Mouse (Mus musculus) forebrain, embryonic 13.5 days (tissue): ENCODE results near the gene En1. TPM values are rescaled to one million over a fixed set of nuclear protein-coding genes. Genes with fewer than 3 reads are reported as not detected.

ENCODE experiments used
- ATAC-seq: fragments of 200-750 bp; cut with Nextera tagmentation; 2 replicates; pipeline ENCODE4 v1.8.0; 2017
- H3K27ac ChIP-seq: fragments of 300-500 bp; sonication (generic); 2 replicates; pipeline ENCODE4 v1.5.1; 2015; ENCODE audit warnings: inconsistent platforms, mild to moderate bottlenecking, moderate library complexity
- H3K27me3 ChIP-seq: fragments of 300-500 bp; sonication (generic); 2 replicates; pipeline ENCODE4 v1.6.1; 2015; ENCODE audit warnings: mild to moderate bottlenecking, inconsistent platforms
- H3K36me3 ChIP-seq: fragments of 300-500 bp; sonication (generic); 2 replicates; pipeline ENCODE4 v1.6.1; 2015; ENCODE audit warnings: mild to moderate bottlenecking, inconsistent platforms; ENCODE audit not compliant: poor library complexity, severe bottlenecking
- H3K4me1 ChIP-seq: fragments of 300-500 bp; sonication (generic); 2 replicates; pipeline ENCODE4 v1.6.1; 2015; ENCODE audit warnings: inconsistent platforms
- H3K4me2 ChIP-seq: fragments of 300-500 bp; sonication (generic); 2 replicates; pipeline ENCODE4 v1.6.1; 2015; ENCODE audit warnings: inconsistent platforms, mild to moderate bottlenecking, moderate library complexity
- H3K4me3 ChIP-seq: fragments of 300-500 bp; sonication (generic); 2 replicates; pipeline ENCODE4 v1.5.1; 2015; ENCODE audit warnings: mild to moderate bottlenecking, inconsistent platforms
- H3K9ac ChIP-seq: fragments of 300-500 bp; sonication (generic); 2 replicates; pipeline ENCODE4 v1.6.1; 2015; ENCODE audit warnings: mild to moderate bottlenecking, inconsistent platforms
- H3K9me3 ChIP-seq: fragments of 300-500 bp; sonication (generic); replicated peaks from 2 replicates; pipeline ENCODE4 v1.6.1; 2016; ENCODE audit warnings: inconsistent platforms
- WGBS: fragments of 180-500 bp; shearing (Covaris S2); methylation state at CpG from one replicate; pipeline ENCODE4 v1.1.7; 2015; 5-methylcytosine and 5-hydroxymethylcytosine counted together
- polyA plus RNA-seq: library from polyadenylated mRNA; unstranded; fragments of >200 nt; fragmentation: Nextera tagmentation; extraction: Ambion mirVana; gene quantifications from 2 replicates; pipeline ENCODE4 v1.2.1, GENCODE M21; 2015

Gene En1
- polyA plus RNA-seq: 0.13 TPM in 1 of 2 replicates, not detected in the other

DNA sequence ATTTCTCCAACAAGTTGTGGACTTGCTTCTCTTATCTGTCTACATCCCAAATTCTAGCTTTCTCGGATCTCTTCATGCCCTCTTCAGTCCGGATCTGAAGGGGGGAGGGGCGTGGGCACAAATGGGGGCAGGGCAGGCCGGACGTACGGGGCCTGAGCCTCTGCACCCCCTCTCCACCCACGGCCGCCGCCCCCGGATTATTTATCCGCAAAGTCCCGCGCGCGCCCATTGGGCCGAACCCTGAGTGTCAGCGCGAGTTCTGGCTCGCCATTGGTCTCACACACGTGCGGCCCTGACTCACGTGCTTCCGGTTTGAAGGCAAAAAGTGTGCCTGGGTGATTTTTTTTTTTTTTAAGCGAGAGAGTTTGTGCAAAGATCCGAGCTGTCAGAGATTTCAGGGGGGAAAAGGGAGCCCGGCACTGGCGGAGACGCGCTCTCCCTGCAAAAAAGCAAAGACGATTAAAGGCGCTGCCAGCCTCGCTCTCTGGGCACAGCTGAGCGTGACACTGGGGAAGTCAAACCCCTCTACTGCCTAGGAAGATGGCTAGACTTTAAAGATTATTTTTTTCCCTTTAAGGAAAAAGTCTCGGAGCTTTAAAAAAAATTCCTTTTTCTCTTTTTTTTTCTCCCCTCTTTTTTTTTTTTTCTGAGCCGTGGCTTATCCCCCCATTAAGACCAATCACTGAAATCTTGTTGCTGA, at the start of gene En1:
TSS of gene En1 (plus strand) at position 388 of the 700 bp plus-strand sequence.
- Histone ChIP-seq H3K4me2 (peak within 1 kb of the TSS; percentile 72), H3K4me1 (peaks cover 24% of the 10 kb centered on the region), H3K36me3 (no peaks in the 10 kb centered on the region), H3K4me3 (peak within 1 kb of the TSS; percentile 39), H3K9me3 (no peaks in the 10 kb centered on the region), H3K27me3 (peaks cover 96% of the 10 kb centered on the region), H3K27ac (no peak within 1 kb of the TSS), H3K9ac (peak within 1 kb of the TSS; percentile 61)
- peak; percentile 25; the same call in 1 of the 2 replicates for ATAC-seq
- under 1% methylated on average over 35 of the region's 35 CpGs for WGBS

DNA sequence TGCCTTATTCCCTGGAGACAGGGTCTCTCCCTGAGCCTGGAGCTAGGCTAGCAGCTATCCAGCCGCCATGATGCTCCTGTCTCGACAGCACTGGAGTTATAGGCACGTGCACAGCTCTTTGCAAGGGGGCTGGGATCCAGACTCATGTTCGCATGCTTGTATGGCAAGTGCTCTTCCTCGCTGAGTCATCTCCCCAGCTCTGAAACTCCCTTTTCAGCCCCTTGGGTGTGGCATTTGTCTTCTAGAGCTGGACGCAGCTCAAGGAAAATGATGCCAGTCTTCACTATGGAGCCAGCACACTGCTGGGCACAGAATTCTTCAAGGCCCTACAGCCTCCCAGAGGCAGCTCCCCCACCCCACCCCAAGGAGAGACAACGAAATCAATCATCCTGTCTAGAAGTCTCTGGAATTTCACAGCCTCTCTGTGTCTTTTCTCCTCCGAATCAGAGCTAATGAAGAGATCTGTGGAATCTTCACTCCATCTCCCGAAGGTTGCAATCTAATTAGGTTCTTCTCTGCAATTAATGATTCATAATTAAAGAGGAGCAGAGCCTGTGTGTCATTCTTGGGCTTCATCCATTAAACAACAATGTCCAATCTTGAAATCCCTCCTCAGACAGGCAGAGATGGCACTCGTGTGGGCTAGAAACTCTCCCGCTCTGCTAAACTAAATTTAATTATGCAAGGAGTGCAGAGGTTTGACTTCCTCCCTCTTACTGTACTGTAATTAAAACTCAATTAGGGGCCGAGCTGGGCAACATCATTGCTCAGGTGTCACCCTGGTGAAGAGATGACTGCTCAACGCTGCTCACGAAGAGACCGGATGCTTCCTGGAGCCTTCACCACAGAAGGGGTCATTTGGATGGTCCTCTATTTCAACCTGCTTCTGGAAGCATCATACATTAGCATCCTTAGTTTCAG, 45.0 kb upstream of the En1 start:
- Histone ChIP-seq H3K36me3 (no peaks in the 10 kb centered on the region), H3K9me3 (no peaks in the 10 kb centered on the region), H3K4me1 (no peaks in the 10 kb centered on the region), H3K27me3 (no peaks in the 10 kb centered on the region), H3K4me3 (no peak overlapping the region), H3K4me2 (no peak overlapping the region), H3K9ac (no peak overlapping the region), H3K27ac (no peak overlapping the region)
- ATAC-seq: no peak
- WGBS: 76% methylated on average over 15 of the region's 15 CpGs

DNA sequence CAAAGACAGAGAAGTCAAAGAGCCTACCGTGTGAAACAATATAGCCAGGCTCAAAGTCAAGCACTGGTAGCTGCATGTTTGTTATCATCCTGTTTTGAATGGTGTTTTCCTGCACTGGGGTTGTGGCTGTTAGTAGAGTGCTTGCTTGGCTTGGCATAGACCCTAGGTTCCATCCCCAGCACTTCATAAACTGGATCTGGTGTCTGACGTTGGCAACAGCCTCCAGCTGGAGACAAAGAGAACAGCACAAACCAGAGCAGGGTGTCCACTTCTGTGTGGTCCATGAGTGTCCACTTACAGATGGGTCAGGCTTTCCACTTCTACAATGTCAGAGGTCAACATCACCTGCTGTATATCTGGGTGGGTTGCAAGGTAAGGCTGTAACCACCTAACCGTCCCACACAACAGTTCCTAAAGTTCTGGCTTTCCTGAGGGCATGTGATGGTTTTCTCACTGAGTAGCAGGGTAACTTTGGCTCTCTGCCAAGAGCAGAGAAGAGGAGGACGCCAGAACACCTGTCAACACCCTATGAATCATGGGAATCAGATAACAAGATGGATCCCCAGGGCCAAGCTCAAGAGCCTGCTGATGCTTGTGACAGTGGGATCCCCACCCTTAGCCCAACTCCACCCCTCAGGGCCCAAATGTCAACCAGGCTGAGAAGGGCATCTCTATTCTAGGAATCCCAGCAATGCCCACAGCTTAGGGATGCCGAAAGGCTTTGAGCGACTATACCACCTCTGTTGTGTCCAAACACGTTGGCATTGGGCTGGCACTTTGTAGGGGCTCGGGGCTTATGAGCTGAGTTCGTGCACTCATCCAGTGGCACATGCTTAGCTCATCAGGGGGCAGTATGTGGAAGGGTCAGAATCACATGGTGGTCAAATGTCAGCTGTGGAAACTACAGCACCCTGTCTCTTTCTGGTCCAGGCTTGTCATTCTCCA, 43.6 kb upstream of the En1 start:
- no peaks in the 10 kb centered on the region for H3K4me1 ChIP-seq

DNA sequence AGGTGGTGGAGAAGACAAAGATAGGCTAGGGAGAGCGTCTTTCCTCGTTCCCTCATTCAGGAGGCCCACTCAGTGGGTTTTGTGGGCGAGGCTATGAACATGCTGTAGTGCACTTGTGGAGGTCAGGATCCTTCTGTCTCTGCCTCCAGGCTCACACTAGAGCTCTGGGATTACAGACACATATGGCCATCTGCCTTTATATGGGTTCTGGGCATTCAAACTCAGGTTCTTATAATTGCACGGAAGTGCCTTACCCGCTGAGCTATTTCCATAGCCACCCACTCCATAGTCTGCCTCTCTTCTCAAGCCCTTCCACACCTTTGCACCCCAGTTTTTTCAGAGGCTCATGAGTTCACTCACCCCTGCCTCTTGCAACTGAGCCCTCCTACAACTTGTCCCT, 42.3 kb upstream of the En1 start:
- Histone ChIP-seq H3K4me2 (no peak overlapping the region), H3K27me3 (no peaks in the 10 kb centered on the region), H3K9me3 (no peaks in the 10 kb centered on the region), H3K27ac (no peak overlapping the region), H3K4me3 (no peak overlapping the region), H3K9ac (no peak overlapping the region), H3K36me3 (no peaks in the 10 kb centered on the region), H3K4me1 (no peaks in the 10 kb centered on the region)
- ATAC-seq: no peak
- 78% methylated on average over 5 of the region's 5 CpGs for WGBS

More for the DNA sequence above, 43.6 kb upstream of the En1 start:
- H3K4me2 ChIP-seq: no peak overlapping the region
- H3K36me3 ChIP-seq: no peaks in the 10 kb centered on the region
- no peaks in the 10 kb centered on the region for H3K27me3 ChIP-seq
- no peak overlapping the region for H3K27ac ChIP-seq
- no peaks in the 10 kb centered on the region for H3K9me3 ChIP-seq
- WGBS: 77% methylated on average over 9 of the region's 9 CpGs
- H3K9ac ChIP-seq: no peak overlapping the region
- no peak overlapping the region for H3K4me3 ChIP-seq
- ATAC-seq: no peak

DNA sequence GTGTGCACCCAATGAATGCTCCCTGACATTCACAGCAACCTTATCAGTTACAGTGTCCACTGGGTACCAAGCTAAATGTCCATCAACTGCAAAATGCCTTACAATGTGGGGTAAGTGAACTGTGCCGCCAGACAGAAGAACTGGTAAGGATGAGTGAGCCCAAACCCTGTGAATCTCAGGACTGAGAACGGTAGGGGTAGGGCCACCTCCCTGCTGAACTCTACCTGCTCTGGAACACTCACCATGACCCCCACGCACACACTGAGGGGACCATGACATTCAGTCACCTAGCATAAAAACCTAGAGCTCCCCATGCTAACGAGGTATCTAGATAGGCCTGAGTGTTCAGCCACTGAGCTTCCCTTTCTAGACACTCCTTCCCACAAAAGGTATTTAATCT, 20.9 kb upstream of the En1 start:
- H3K4me2 ChIP-seq: no peak overlapping the region
- no peak overlapping the region for H3K4me3 ChIP-seq
- ATAC-seq: no peak
- H3K9ac ChIP-seq: no peak overlapping the region
- H3K36me3 ChIP-seq: no peaks in the 10 kb centered on the region
- H3K4me1 ChIP-seq: no peaks in the 10 kb centered on the region
- no peaks in the 10 kb centered on the region for H3K9me3 ChIP-seq
- 55% methylated on average over 4 of the region's 4 CpGs for WGBS
- peaks cover 41% of the 10 kb centered on the region for H3K27me3 ChIP-seq
- H3K27ac ChIP-seq: no peak overlapping the region

DNA sequence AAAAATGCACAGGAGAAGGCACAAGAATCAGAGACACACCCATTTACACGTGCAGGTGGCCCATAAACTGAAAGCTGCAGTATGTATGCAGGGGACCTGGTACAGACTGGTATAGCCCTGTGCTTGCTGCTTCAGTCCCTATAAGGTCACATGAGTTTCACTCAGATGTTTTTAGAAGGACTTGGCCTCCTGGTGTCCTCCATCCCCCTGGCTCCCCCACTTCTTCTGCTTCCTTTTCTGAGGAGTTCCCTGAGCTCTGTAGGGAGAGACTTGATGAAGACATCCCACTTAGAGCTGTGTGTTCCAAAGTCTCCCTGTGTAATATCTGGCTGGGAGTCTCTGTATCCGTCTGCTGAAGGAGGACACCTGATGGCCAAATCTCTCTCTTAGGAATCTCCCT, 16.7 kb upstream of the En1 start:
- Histone ChIP-seq H3K4me3 (no peak overlapping the region), H3K36me3 (no peaks in the 10 kb centered on the region), H3K9ac (no peak overlapping the region), H3K27ac (no peak overlapping the region), H3K27me3 (peaks cover 66% of the 10 kb centered on the region), H3K4me1 (no peaks in the 10 kb centered on the region), H3K9me3 (no peaks in the 10 kb centered on the region), H3K4me2 (no peak overlapping the region)
- WGBS: 32% methylated on average over 2 of the region's 2 CpGs
- no peak for ATAC-seq

DNA sequence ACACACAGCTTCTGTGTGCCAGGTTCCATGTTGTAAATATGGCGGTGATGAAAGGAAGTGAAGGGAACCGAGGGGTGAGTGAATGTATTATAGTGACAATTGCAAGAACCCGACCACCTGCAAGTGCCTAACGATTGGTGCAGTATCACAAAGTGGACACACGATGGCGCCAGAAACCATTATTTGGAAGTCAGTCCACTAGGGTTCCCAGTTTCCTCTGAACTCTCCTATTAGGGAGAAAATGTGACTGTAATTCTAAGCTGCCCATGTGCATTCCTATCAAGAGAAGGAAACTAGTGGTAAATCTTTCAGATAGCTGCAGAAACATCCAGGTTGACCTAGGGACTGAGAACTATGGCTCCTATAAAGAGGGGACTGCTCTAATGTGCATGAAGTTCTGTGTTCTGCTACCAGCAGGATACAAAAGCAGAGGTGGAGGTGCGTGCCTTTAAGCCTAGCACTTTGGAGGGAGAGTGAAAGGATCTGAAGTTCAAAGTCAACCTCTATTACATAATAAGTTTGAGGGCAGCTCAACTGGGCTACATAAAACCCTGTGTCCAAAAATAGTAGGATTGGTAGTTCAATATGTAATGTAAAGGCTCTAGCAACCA, 15.6 kb upstream of the En1 start:
- H3K4me3 ChIP-seq: no peak overlapping the region
- WGBS: 12% methylated on average over 7 of the region's 7 CpGs
- no peak overlapping the region for H3K4me2 ChIP-seq
- H3K36me3 ChIP-seq: no peaks in the 10 kb centered on the region
- peaks cover 76% of the 10 kb centered on the region for H3K27me3 ChIP-seq
- no peak overlapping the region for H3K27ac ChIP-seq
- H3K9me3 ChIP-seq: no peaks in the 10 kb centered on the region
- no peak overlapping the region for H3K9ac ChIP-seq
- peak; percentile 77 for ATAC-seq
- no peaks in the 10 kb centered on the region for H3K4me1 ChIP-seq

DNA sequence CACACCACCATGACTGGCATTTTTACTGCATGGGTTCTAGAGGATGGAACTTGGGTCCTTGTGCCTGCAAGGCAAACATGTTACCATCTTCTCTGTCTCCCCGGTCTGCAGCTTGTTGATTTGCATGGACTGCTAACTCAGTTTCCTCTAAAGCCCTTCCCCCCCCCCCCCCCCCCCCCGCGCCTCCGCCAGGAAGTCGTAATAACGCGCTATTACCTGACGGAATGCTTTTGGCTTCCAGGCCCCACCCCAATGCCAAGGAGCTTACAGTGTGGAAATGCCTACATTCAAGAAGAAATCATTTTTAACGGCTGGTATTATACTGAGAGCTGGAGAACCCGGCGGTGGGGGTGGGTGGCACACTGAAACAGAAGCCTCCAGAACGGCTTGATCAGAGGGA, 14.8 kb upstream of the En1 start:
- no peak for ATAC-seq
- Histone ChIP-seq H3K4me1 (no peaks in the 10 kb centered on the region), H3K4me3 (no peak overlapping the region), H3K9me3 (no peaks in the 10 kb centered on the region), H3K4me2 (no peak overlapping the region), H3K9ac (no peak overlapping the region), H3K27ac (no peak overlapping the region), H3K27me3 (peaks cover 78% of the 10 kb centered on the region), H3K36me3 (no peaks in the 10 kb centered on the region)
- WGBS: 58% methylated on average over 10 of the region's 12 CpGs

DNA sequence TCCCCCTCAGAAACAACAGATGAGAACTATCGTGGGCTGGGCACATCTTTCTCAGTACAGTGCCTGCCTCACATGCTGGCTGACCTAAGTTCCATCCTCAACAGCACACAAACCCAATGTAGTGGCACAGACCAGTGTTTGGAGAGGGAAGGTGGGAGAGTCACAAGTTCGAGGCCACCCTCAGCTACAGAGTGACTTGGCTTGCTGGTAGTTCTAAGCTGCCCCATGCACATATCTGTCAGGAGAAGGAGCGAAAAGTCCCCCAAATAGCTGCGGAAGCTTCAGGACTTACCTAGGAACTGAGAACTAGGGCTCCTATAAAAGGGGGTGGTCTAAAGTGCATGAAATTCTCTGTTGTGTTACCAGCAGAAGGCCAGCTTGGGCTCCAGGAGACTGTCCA, 14.3 kb upstream of the En1 start:
- Histone ChIP-seq H3K27ac (no peak overlapping the region), H3K36me3 (no peaks in the 10 kb centered on the region), H3K4me1 (no peaks in the 10 kb centered on the region), H3K9me3 (no peaks in the 10 kb centered on the region), H3K9ac (no peak overlapping the region), H3K4me2 (no peak overlapping the region), H3K4me3 (no peak overlapping the region), H3K27me3 (peaks cover 80% of the 10 kb centered on the region)
- WGBS: 81% methylated on average over 4 of the region's 4 CpGs
- no peak for ATAC-seq

DNA sequence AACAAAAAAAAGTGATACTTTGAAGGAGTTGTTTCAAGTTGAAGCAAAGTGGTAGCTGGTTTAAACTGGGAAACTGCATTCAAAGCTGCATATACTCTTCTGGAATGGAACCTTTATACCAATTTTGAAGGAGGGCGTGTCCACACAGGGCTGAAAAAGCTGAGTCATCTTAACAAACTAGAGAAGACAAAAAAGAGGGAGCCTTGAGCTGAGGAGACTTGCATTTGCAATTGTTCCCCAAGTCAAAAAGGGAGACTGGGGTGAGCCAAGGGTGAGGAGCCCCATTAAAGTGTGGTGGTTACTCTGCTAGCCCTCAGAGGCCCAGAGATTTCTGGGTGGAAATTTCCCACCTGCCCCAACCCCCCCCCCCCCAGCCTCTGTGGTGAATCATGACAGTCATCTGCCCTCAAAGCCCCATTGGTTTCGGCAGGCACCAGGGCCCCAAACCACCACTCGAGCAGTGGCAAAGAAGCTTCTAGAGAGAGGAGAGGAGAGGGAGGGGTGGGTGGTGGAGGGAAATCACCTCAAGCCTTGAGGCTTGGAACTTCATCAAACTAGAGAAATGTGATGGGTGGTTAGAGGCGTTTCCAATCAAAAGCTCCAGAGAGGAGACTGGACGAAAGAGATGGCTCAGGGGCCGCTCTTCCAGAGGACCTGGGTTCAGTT, 13.7 kb upstream of the En1 start:
- no peak for ATAC-seq
- no peak overlapping the region for H3K4me2 ChIP-seq
- no peaks in the 10 kb centered on the region for H3K4me1 ChIP-seq
- no peaks in the 10 kb centered on the region for H3K36me3 ChIP-seq
- no peak overlapping the region for H3K9ac ChIP-seq
- no peak overlapping the region for H3K4me3 ChIP-seq
- H3K27ac ChIP-seq: no peak overlapping the region
- peaks cover 81% of the 10 kb centered on the region for H3K27me3 ChIP-seq
- 83% methylated on average over 6 of the region's 6 CpGs for WGBS
- no peaks in the 10 kb centered on the region for H3K9me3 ChIP-seq
